1 mouse cellular context compared by ENCODE assay signal in the genomic region with DNA sequence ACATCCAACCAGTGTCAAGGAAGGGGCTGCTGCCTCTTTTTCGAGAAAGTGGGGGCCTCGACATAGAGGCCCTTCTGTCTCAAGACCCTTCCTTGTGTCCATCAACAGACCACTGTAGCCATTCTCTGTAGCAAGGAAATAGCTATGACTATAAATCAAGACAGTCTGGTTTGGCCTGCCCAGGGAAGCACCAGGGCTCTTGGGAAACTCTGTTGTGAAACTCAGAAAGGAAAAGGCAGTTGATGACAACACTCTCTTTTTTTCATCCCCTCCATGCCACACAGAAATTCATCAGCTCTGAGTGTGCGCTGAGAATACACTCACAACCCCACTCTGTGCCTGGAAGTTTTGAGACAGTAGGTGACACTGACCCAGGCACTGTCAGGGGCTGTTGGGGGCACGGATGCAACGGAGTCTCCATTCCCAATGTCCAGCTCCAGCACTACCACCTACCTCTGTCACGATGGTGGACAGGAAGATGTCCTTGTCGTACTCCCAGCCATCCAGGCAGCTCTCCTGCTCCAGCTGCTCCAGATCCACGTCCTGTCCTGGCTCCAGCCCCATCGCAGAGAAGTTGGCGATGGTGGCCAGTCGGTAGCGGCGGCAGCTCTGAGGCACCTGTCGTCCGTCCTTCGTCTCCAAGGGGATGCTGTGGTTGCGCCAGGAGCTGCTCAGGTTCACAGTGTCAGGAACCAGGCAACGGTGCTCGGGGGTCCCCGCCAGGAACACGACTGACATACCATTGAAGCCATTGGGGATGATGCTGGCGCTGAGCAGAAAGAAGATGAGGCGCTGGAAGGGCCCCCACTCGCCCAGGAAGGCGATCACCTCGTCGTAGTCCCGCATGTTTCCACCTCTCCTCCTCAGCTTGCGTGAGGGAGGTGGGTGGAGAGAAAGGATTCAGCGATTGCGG.
TF ChIP-seq lines count a peak whose summit lies in the region.

No protein-coding gene starts in this region.

TF ChIP-seq in MEL, 35 proteins besides CTCF, POLR2A, EP300 and RAD21:
- TF ChIP-seq GATA1 (IDR thresholded peaks at IDR 0.05; ENCODE audit: low read depth, low read length) (no peak), MYB (IDR thresholded peaks at IDR 0.05; ENCODE audit: low read depth, low read length) (0 out of 2 replicates have a peak, but pooled peaks have one; percentile 21), UBTF (IDR thresholded peaks at IDR 0.05; ENCODE audit: borderline replicate concordance, insufficient read depth, low read depth, low read length) (no peak)
